Mouse (Mus musculus): ENCODE results near the gene Gm9999. TPM values are rescaled to one million over a fixed set of nuclear protein-coding genes. Genes with fewer than 3 reads are reported as not detected.
A peak's percentile ranks its signal among the peaks of the same experiment; 100 is the strongest.
"Not testable (repeated sequence)": the region's sequence is repeated elsewhere in the genome, so short reads cannot be mapped to it uniquely, and the experiment has no call there.

The Gm9999 gene
- total RNA-seq, 2 experiments from 2014 or later: not detected

DNA sequence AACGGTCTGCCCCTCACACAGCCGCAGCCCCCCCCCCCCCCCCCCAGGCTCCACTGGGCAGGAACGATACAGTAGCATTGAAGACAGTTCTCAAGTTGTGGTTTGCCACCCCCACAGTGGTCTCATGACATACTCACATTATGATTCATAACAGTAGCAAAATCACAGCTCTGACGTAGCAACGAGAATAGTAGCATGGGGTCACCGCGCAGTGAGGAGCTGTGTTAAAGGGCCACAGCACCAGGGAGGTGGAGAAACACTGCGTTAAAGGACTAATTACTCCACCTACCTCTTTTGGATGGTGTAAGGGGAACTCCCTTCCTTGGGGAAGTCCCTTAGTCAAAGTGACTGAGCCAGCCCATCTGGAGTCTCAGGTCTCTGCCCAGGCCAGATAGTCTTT lies 39.1 kb downstream of the Gm9999 start:
- intact Hi-C loops (cut with DNase I): loop anchor here (2.0 kb wide), 1 partner anchor 130 kb away; no protein-coding TSS in a partner anchor
- DNase-seq: no peak

DNA sequence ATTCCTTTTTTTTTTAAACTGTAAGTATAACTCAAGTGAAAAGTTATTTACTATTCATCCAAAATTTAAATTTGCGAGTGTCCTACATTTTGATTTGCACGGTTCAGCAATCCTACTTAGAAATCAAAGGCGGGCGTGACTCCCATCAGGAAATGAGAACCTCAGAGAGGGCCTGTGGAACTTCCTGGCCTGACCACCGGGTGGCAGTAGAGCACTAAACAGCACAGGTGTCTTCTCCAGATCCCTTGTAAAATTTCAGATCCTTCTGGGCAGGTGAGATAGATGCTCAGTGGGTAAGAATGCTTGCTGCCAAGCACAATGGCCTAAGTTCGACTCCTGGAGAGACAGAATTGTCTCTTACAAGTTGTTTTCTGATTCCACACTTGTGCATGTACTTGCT lies 40.1 kb downstream of the Gm9999 start:
- intact Hi-C loops (cut with DNase I): loop anchor here (2.0 kb wide), 1 partner anchor 129 kb away; no protein-coding TSS in a partner anchor
- DNase-seq: peak; percentile 78 to 81

DNA sequence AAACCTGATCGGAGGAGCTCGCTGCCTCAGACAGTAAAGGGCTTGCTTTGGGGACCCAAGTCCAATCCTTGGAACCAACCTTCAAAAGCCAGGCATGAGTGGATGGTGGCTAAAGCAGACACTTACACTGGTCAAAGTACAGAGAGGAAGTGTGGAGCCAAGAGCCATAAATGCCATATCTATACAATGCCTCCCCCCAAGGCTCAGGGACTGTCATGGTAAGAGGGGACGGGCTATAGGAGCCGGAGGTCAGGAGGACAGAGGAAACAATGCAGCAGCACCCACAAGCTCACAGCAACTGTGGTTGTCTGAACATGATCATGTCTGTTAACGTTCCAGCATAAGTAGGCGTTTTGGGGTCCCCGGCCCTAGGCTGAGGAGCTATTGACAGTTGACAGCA lies 41.1 kb downstream of the Gm9999 start:
- no peak for DNase-seq
- intact Hi-C loops (cut with DNase I): loop anchor here (1.0 kb wide), 1 partner anchor 57 kb away; no protein-coding TSS in a partner anchor

DNA sequence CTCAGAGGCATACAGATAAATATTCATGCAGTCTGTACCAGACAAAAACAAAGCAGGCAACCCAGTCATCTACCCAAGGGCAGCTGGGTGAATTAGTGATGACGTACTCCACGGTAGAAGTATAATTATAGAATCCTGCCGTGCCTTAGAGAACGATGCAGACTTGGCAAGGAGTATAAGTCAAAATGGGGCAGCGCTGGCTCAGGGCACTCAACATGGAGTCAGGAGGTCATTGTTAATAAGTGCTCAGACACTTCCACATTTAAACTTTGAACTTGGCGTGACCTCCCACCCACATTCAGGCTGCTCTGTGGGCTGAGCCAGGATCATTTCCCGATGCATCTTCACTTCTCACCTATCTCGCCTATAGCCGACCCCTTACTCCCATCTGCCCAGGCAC lies 42.0 kb downstream of the Gm9999 start:
- DNase-seq: no peak
- intact Hi-C loops (cut with DNase I): no loop called here

- DNase-seq; intact Hi-C loops (cut with DNase I): not testable (repeated sequence)
Measured at GRCm38 (mm10) chr7:47026899-47027298, 43.5 kb downstream of the Gm9999 start.

DNA sequence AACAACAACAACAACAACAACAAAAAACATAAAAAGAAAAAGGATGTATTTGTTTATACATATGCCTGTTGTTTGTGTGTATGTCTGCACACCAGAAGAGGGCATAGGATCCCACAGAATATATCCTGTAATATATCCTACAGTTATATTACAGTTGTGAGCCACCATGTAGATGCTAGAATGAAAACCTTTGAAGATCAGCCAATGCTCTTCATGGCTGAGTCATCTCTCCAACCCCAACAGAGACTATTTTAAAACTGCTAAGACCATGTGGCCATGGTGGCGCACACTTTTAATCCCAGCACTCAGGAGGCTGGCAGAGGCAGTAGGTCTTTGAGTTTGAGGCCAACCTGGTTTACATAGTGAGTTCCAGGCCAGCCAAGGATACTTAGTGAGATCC lies 44.1 kb downstream of the Gm9999 start:
- intact Hi-C loops (cut with DNase I): no loop called here
- DNase-seq: no peak

GRCm38 (mm10) chr7:47030517-47031193 lies 47.3 kb downstream of the Gm9999 start:
- intact Hi-C loops (cut with DNase I): no loop called here
- DNase-seq: no peak

GRCm38 (mm10) chr7:47031371-47031770 lies 48.0 kb downstream of the Gm9999 start:
- intact Hi-C loops (cut with DNase I): no loop called here
- no peak for DNase-seq

DNA sequence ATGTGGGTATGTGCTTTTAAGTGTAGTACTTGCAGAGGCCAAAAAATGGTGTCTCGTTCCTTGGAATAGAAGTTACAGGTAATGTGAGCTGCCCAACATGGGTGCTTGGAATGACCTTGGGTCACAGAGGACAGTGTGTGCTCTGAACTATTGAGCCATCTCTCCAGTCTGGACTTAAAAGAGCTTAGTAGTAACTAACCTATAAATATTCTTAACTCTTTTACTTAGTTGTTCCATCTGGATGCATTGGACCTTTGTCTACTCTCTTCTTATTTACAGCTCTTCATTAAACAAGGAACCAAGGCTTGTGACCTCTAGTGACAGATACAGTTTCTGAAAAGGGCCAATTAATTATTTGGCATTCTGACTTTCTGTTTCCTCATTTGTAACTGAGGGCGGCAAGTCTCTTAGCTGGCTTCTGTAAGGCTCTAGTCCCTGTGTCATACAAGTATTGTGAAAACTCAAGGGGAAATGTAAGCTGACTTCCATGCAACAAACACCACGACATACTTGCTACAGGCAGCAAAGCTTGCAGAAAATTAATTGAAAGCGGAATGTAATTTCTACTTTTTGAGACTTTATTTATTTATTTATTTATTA lies 51.5 kb downstream of the Gm9999 start:
- intact Hi-C loops (cut with DNase I): no loop called here

DNA sequence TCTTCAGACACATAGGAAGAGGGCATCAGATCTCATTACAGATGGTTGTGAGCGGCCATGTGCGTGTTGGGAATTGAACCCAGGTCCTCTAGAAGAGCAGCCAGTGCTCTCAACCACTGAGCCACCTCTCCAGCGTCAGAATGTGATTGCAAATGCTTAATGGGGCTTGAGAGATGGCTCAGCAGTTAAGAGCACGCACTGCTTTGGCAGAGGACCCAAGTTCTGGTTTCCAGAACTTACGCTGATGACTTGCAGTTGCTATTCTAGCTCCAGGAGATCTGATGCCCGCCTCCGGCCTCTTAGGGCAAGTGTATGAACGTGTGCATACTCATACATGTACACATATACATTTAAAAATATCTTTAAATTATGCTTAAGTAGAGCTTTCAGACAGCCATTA lies 52.0 kb downstream of the Gm9999 start:
- no peak for DNase-seq

More for the DNA sequence above, 51.5 kb downstream of the Gm9999 start:
- DNase-seq: no peak

More for the DNA sequence above, 52.0 kb downstream of the Gm9999 start:
- intact Hi-C loops (cut with DNase I): no loop called here

Other genes with a start within 250 kb of the Gm9999 start
- gene Saa1, start 240.6 kb upstream of the Gm9999 start, total RNA-seq (2021): not detected
- not detected for gene Saa2, start 231.8 kb upstream of the Gm9999 start, total RNA-seq (2021)
- gene Hps5, start 187.5 kb upstream of the Gm9999 start, total RNA-seq (2021): 10 to 100 TPM in 1 of 2 experiments, 1 to 10 TPM in 1; 8.7 to 12.2 TPM
- gene Gtf2h1, start 187.5 kb upstream of the Gm9999 start, total RNA-seq (2021): 10 to 100 TPM; 14.0 to 14.8 TPM
- 1,000 to 10,000 TPM; 2,924 to 3,276 TPM for gene Ldha, start 142.1 kb upstream of the Gm9999 start, total RNA-seq (2021)
- not detected for gene Ldhc, start 122.4 kb upstream of the Gm9999 start, total RNA-seq (2021)
- 10 to 100 TPM; 47.2 to 50.3 TPM for gene Tsg101, start 63.6 kb upstream of the Gm9999 start, total RNA-seq (2021)
- gene Uevld, start 25.1 kb upstream of the Gm9999 start, total RNA-seq (2021): 1 to 10 TPM; 9.0 to 9.6 TPM
- 1 to 10 TPM; 3.8 to 4.7 TPM for gene Spty2d1, start 24.8 kb downstream of the Gm9999 start, total RNA-seq (2021)
- 1 to 10 TPM; 4.6 to 5.5 TPM for gene Tmem86a, start 67.0 kb downstream of the Gm9999 start, total RNA-seq (2021)
- gene Ptpn5, start 150.1 kb downstream of the Gm9999 start, total RNA-seq (2021): not detected
- gene Mrgpra6, start 221.3 kb downstream of the Gm9999 start, total RNA-seq (2021): not detected